In genomic region chr16:11062794-11063721, GRCm38 (mm10) we compare ENCODE assay signal across 7 mouse cellular contexts. TPM values are rescaled to one million over a fixed set of nuclear protein-coding genes. Genes with fewer than 3 reads are reported as not detected.
DNase-seq lines count a peak whose midpoint lies in the region; ATAC-seq and TF ChIP-seq lines count a peak whose summit lies in the region.

No protein-coding gene starts in this region.

- no peak for TF ChIP-seq CTCF in brain, embryonic 14.5 days (IDR thresholded peaks at IDR 0.05; ENCODE audit: borderline replicate concordance, extremely low read depth, insufficient read depth, insufficient read length)
- TF ChIP-seq CTCF in thymus, adult 2 months (IDR thresholded peaks at IDR 0.05; ENCODE audit: borderline replicate concordance, control insufficient read depth, extremely low read depth, insufficient read depth, low read length, poor library complexity) = no peak

- H3K4me2 ChIP-seq in hindbrain, embryonic 13.5 days = 0 out of 2 replicates have a peak overlapping the region, but pooled peaks have one; percentile 15
- peak overlapping the region; percentile 19; the same call in 1 of the 2 replicates for H3K4me2 ChIP-seq in limb, embryonic 12.5 days
- H3K4me2 ChIP-seq in midbrain, embryonic 14.5 days (ENCODE audit: low read length) = no peak overlapping the region; the same call in 1 of the 2 replicates

- 21% methylated on average over 13 of the region's 13 CpGs for WGBS in hindbrain, embryonic 13.5 days
- WGBS in limb, embryonic 12.5 days = 32% methylated on average over 13 of the region's 13 CpGs
- WGBS in midbrain, embryonic 14.5 days = 14% methylated on average over 13 of the region's 13 CpGs
- 20% methylated on average over 13 of the region's 13 CpGs for WGBS in thymus, adult 2 months

- H3K9me3 ChIP-seq in hindbrain, embryonic 13.5 days = no peaks in the 10 kb centered on the region
- no peaks in the 10 kb centered on the region for H3K9me3 ChIP-seq in limb, embryonic 12.5 days
- no peaks in the 10 kb centered on the region for H3K9me3 ChIP-seq in midbrain, embryonic 14.5 days (ENCODE audit: control insufficient read depth, low read length)

- H3K9ac ChIP-seq in hindbrain, embryonic 13.5 days = peak overlapping the region; percentile 43; the same call in 1 of the 2 replicates
- peak overlapping the region; percentile 5 for H3K9ac ChIP-seq in limb, embryonic 12.5 days (replicated peaks)
- no peak overlapping the region for H3K9ac ChIP-seq in midbrain, embryonic 14.5 days (replicated peaks; ENCODE audit: low read length)

- no peaks in the 10 kb centered on the region for H3K36me3 ChIP-seq in hindbrain, embryonic 13.5 days
- H3K36me3 ChIP-seq in limb, embryonic 12.5 days = peaks cover under 1% of the 10 kb centered on the region; the same call in 1 of the 2 replicates
- no peaks in the 10 kb centered on the region for H3K36me3 ChIP-seq in midbrain, embryonic 14.5 days (ENCODE audit: control insufficient read depth, insufficient read depth, low read length)
- no peaks in the 10 kb centered on the region for H3K36me3 ChIP-seq in thymus, adult 2 months (ENCODE audit: control insufficient read depth, insufficient read depth, low read length)

- H3K27ac ChIP-seq in hindbrain, embryonic 13.5 days = peak overlapping the region; percentile 85
- peak overlapping the region; percentile 84 for H3K27ac ChIP-seq in limb, embryonic 12.5 days
- peak overlapping the region; percentile 71 for H3K27ac ChIP-seq in midbrain, embryonic 14.5 days (replicated peaks; ENCODE audit: low read depth, low read length)
- peak overlapping the region; percentile 60 for H3K27ac ChIP-seq in thymus, adult 2 months (ENCODE audit: control insufficient read depth, insufficient read depth, low read length)

- H3K4me1 ChIP-seq in hindbrain, embryonic 13.5 days (replicated peaks) = peaks cover 43% of the 10 kb centered on the region
- peaks cover 34% of the 10 kb centered on the region for H3K4me1 ChIP-seq in limb, embryonic 12.5 days (replicated peaks)
- peaks cover 30% of the 10 kb centered on the region for H3K4me1 ChIP-seq in midbrain, embryonic 14.5 days (ENCODE audit: control insufficient read depth, insufficient read depth, low read length)
- H3K4me1 ChIP-seq in thymus, adult 2 months (replicated peaks; ENCODE audit: control insufficient read depth, insufficient read depth, low read length) = peaks cover 30% of the 10 kb centered on the region

- DNase-seq in Muller cell, postnatal 12 days (ENCODE audit: inconsistent ontology term) = peak; percentile 91
- DNase-seq in brain, embryonic 14.5 days (ENCODE audit: low read depth) = peak; percentile 84
- peak; percentile 77 for DNase-seq in gastrocnemius, adult 18-20 months (ENCODE audit: low spot score)
- DNase-seq in midbrain, embryonic 14.5 days = peak; percentile 73
- DNase-seq in thymus, adult 2 months = no peak

- TF ChIP-seq POLR2A in brain, embryonic 14.5 days (IDR thresholded peaks at IDR 0.05; ENCODE audit: borderline replicate concordance, extremely low read depth, insufficient read depth, insufficient read length, poor library complexity, severe bottlenecking) = no peak
- no peak for TF ChIP-seq POLR2A in thymus, adult 2 months (IDR thresholded peaks at IDR 0.05; ENCODE audit: control insufficient read depth, extremely low read depth, insufficient read depth, low read length, poor library complexity)

- ATAC-seq in hindbrain, embryonic 13.5 days (ENCODE audit: low FRiP score) = no peak; the same call in 1 of the 2 replicates
- no peak for ATAC-seq in limb, embryonic 12.5 days (ENCODE audit: insufficient number of reproducible peaks, insufficient read depth, low FRiP score, low TSS enrichment, low read depth)
- no peak for ATAC-seq in midbrain, embryonic 14.5 days (ENCODE audit: low FRiP score, low TSS enrichment)

- H3K4me3 ChIP-seq in hindbrain, embryonic 13.5 days = no peak overlapping the region
- no peak overlapping the region for H3K4me3 ChIP-seq in limb, embryonic 12.5 days (replicated peaks)
- no peak overlapping the region for H3K4me3 ChIP-seq in midbrain, embryonic 14.5 days (replicated peaks; ENCODE audit: low read depth, low read length)
- H3K4me3 ChIP-seq in thymus, adult 2 months (ENCODE audit: control insufficient read depth, insufficient read depth, low read length) = no peak overlapping the region

- H3K27me3 ChIP-seq in hindbrain, embryonic 13.5 days = no peaks in the 10 kb centered on the region
- H3K27me3 ChIP-seq in limb, embryonic 12.5 days = no peaks in the 10 kb centered on the region
- H3K27me3 ChIP-seq in midbrain, embryonic 14.5 days (ENCODE audit: control insufficient read depth, insufficient read depth, low read length) = no peaks in the 10 kb centered on the region
- no peaks in the 10 kb centered on the region for H3K27me3 ChIP-seq in thymus, adult 2 months (ENCODE audit: control insufficient read depth, insufficient read depth, low read length)

RNA-seq across cellular contexts. Expression of gene Snn, which starts 2.3 kb away (rescaled TPM):
- 185 and 187 TPM in 2 replicates for polyA plus RNA-seq in brain, embryonic 14.5 days (2012; rRNA removed)
- total RNA-seq in gastrocnemius, adult 18-20 months (2021) = 1 to 10 TPM; 2.4 to 3.4 TPM
- polyA plus RNA-seq in hindbrain, embryonic 13.5 days (2015; fragmentation: Nextera tagmentation; extraction: Ambion mirVana) = 145 TPM in 2 replicates
- polyA plus RNA-seq in limb, embryonic 12.5 days (2016; fragmentation: Nextera tagmentation; extraction: Ambion mirVana) = 40.3 and 46.6 TPM in 2 replicates
- polyA plus RNA-seq in midbrain, embryonic 14.5 days (2014; fragmentation: Nextera tagmentation; extraction: Ambion mirVana) = 129 and 169 TPM in 2 replicates
- 78.6 and 85.4 TPM in 2 replicates for polyA plus RNA-seq in thymus, adult 2 months (2012; rRNA removed)

RNA-seq across cellular contexts. Expression of gene Litaf, which starts 2.9 kb away (rescaled TPM):
- polyA plus RNA-seq in brain, embryonic 14.5 days (2012; rRNA removed) = 35.9 and 39.0 TPM in 2 replicates
- 10 to 100 TPM in 1 of 2 experiments, 1 to 10 TPM in 1; 8.7 to 10.7 TPM for total RNA-seq in gastrocnemius, adult 18-20 months (2021)
- polyA plus RNA-seq in hindbrain, embryonic 13.5 days (2015; fragmentation: Nextera tagmentation; extraction: Ambion mirVana) = 36.4 and 40.6 TPM in 2 replicates
- 103 TPM in 2 replicates for polyA plus RNA-seq in limb, embryonic 12.5 days (2016; fragmentation: Nextera tagmentation; extraction: Ambion mirVana)
- polyA plus RNA-seq in midbrain, embryonic 14.5 days (2014; fragmentation: Nextera tagmentation; extraction: Ambion mirVana) = 20.7 and 32.0 TPM in 2 replicates
- polyA plus RNA-seq in thymus, adult 2 months (2012; rRNA removed) = 107 TPM in 2 replicates
